Mouse (Mus musculus) heart, postnatal 0 days (tissue): ENCODE data around the gene Slc25a44. TPM values are rescaled to one million over a fixed set of nuclear protein-coding genes. Genes with fewer than 3 reads are reported as not detected.
A peak's percentile ranks its signal among the peaks of the same experiment; 100 is the strongest.

ENCODE experiments used
- ATAC-seq: fragments of 200-750 bp; cut with Nextera tagmentation; 2 replicates; pipeline ENCODE4 v1.8.0; 2017; ENCODE audit warnings: low read depth, moderate number of reproducible peaks, moderate library complexity; ENCODE audit not compliant: insufficient read depth
- DNase-seq: peaks from one replicate; pipeline ENCODE4 v3.0.0-alpha.2; 2016; ENCODE audit warnings: low spot score
- H3K27ac ChIP-seq: fragments of 300-500 bp; sonication (generic); 2 replicates; pipeline ENCODE4 v1.5.1; 2014; ENCODE audit warnings: low read depth, mild to moderate bottlenecking
- H3K27me3 ChIP-seq: fragments of 300-500 bp; sonication (generic); 2 replicates; pipeline ENCODE4 v1.6.1; 2014; ENCODE audit warnings: low read length, mixed read lengths; ENCODE audit not compliant: control insufficient read depth, insufficient read depth
- H3K36me3 ChIP-seq: fragments of 300-500 bp; sonication (generic); replicated peaks from 2 replicates; pipeline ENCODE4 v1.6.1; 2014; ENCODE audit warnings: low read length, mixed read lengths; ENCODE audit not compliant: control insufficient read depth, insufficient read depth
- H3K4me1 ChIP-seq: fragments of 300-500 bp; sonication (generic); 2 replicates; pipeline ENCODE4 v1.6.1; 2014; ENCODE audit warnings: antibody characterized with exemption; ENCODE audit not compliant: control insufficient read depth, insufficient read depth
- H3K4me2 ChIP-seq: fragments of 300-500 bp; sonication (generic); 2 replicates; pipeline ENCODE4 v1.6.1; 2014; ENCODE audit warnings: low read depth, mild to moderate bottlenecking, low read length, moderate library complexity
- H3K4me3 ChIP-seq: fragments of 300-500 bp; sonication (generic); 2 replicates; pipeline ENCODE4 v1.5.1; 2014; ENCODE audit warnings: low read depth, low read length
- H3K9ac ChIP-seq: fragments of 300-500 bp; sonication (generic); replicated peaks from 2 replicates; pipeline ENCODE4 v1.6.1; 2014; ENCODE audit warnings: low read depth, low read length, mixed read lengths
- H3K9me3 ChIP-seq: fragments of 300-500 bp; sonication (generic); replicated peaks from 2 replicates; pipeline ENCODE4 v1.6.1; 2016; ENCODE audit warnings: low read length; ENCODE audit not compliant: control insufficient read depth
- CTCF ChIP-seq: IDR thresholded peaks from 2 replicates; pipeline ENCODE4 v1.5.1; 2016; ENCODE audit warnings: antibody characterized with exemption, control low read depth, low read depth
- EP300 ChIP-seq: IDR thresholded peaks from 2 replicates; pipeline ENCODE4 v1.6.1; 2016; ENCODE audit warnings: antibody characterized with exemption, low read depth
- WGBS: fragments of 180-500 bp; shearing (Covaris S2); extraction: QIAGEN DNeasy Blood & Tissue Kit; methylation state at CpG from one replicate; pipeline ENCODE4 v1.1.7; 2014; 5-methylcytosine and 5-hydroxymethylcytosine counted together
- polyA plus RNA-seq: library from polyadenylated mRNA; unstranded; fragments of >200 nt; fragmentation: Nextera tagmentation; extraction: Ambion mirVana; gene quantifications from 2 replicates; pipeline ENCODE4 v1.2.1, GENCODE M21; 2015
- total RNA-seq: library from RNA; depleted of rRNA; stranded (reverse); fragments of >200 nt; gene quantifications from 2 replicates; pipeline ENCODE4 v1.2.3, GENCODE M21; 2014; ENCODE audit warnings: low replicate concordance

Gene Slc25a44
- total and polyA plus RNA-seq, 2 experiments from 2014 or later = 9.6 to 17.2 TPM

- Histone ChIP-seq H3K27me3 (no peaks in the 10 kb centered on the region), H3K4me2 (peak overlapping the region; percentile 62), H3K27ac (peak overlapping the region; percentile 100), H3K36me3 (peaks cover 20% of the 10 kb centered on the region), H3K9me3 (no peaks in the 10 kb centered on the region), H3K4me1 (peaks cover 12% of the 10 kb centered on the region; the same call in 1 of the 2 replicates), H3K4me3 (peak overlapping the region; percentile 64), H3K9ac (peak overlapping the region; percentile 85; the same call in 1 of the 2 replicates)
- ATAC-seq (peak; percentile 2; the same call in 1 of the 2 replicates), DNase-seq (no peak)
- no peak for TF ChIP-seq CTCF
- TF ChIP-seq EP300 = no peak
- WGBS = 19% methylated on average over 7 of the region's 7 CpGs
Observed at GRCm38 (mm10) chr3:88410645-88411031, 14.3 kb downstream of the Slc25a44 start.

- peak within 1 kb of the TSS; percentile 85 for H3K9ac ChIP-seq
- ATAC-seq = peak; percentile 92
- peak within 1 kb of the TSS; percentile 62 for H3K4me2 ChIP-seq
- H3K4me1 ChIP-seq = peaks cover 12% of the 10 kb centered on the region; the same call in 1 of the 2 replicates
- H3K36me3 ChIP-seq = peaks cover 13% of the 10 kb centered on the region
- WGBS = under 1% methylated on average over 54 of the region's 54 CpGs
- no peaks in the 10 kb centered on the region for H3K27me3 ChIP-seq
- TF ChIP-seq CTCF (no peak), EP300 (no peak; the same call in none of the 2 replicates)
- peak; percentile 92 for DNase-seq
- peak within 1 kb of the TSS; percentile 100 for H3K27ac ChIP-seq
- peak within 1 kb of the TSS; percentile 64 for H3K4me3 ChIP-seq
- H3K9me3 ChIP-seq = no peaks in the 10 kb centered on the region
Observed at GRCm38 (mm10) chr3:88409741-88410644, 14.9 kb downstream of the Slc25a44 start, which contains the start of gene Pmf1. Gene Pmf1 (minus strand): TSS chr3:88410331.

- H3K27me3 ChIP-seq = no peaks in the 10 kb centered on the region
- no peak for ATAC-seq
- WGBS = 37% methylated on average over 5 of the region's 5 CpGs
- peak overlapping the region; percentile 100 for H3K27ac ChIP-seq
- H3K9me3 ChIP-seq = no peaks in the 10 kb centered on the region
- H3K36me3 ChIP-seq = peaks cover 10% of the 10 kb centered on the region
- peak overlapping the region; percentile 64 for H3K4me3 ChIP-seq
- peak overlapping the region; percentile 85; the same call in 1 of the 2 replicates for H3K9ac ChIP-seq
- peak overlapping the region; percentile 62 for H3K4me2 ChIP-seq
- TF ChIP-seq EP300 (no peak), CTCF (no peak)
- no peak for DNase-seq
- peaks cover 12% of the 10 kb centered on the region; the same call in 1 of the 2 replicates for H3K4me1 ChIP-seq
Observed at GRCm38 (mm10) chr3:88408953-88409352, 16.0 kb downstream of the Slc25a44 start.

- Histone ChIP-seq H3K36me3 (peaks cover 10% of the 10 kb centered on the region), H3K9me3 (no peaks in the 10 kb centered on the region), H3K27me3 (no peaks in the 10 kb centered on the region), H3K4me2 (no peak overlapping the region), H3K27ac (no peak overlapping the region), H3K4me3 (no peak overlapping the region), H3K9ac (no peak overlapping the region), H3K4me1 (peaks cover 12% of the 10 kb centered on the region; the same call in 1 of the 2 replicates)
- ATAC-seq (no peak), DNase-seq (no peak)
- TF ChIP-seq CTCF = no peak
- TF ChIP-seq EP300 = no peak
- WGBS = 61% methylated on average over 7 of the region's 7 CpGs
Observed at GRCm38 (mm10) chr3:88407529-88407928, 17.4 kb downstream of the Slc25a44 start.

- Histone ChIP-seq H3K9ac (no peak overlapping the region), H3K4me3 (no peak overlapping the region), H3K4me2 (no peak overlapping the region), H3K27ac (no peak overlapping the region), H3K27me3 (no peaks in the 10 kb centered on the region), H3K36me3 (peaks cover 6% of the 10 kb centered on the region), H3K4me1 (peaks cover 12% of the 10 kb centered on the region; the same call in 1 of the 2 replicates), H3K9me3 (no peaks in the 10 kb centered on the region)
- WGBS = 0% methylated on average over 2 of the region's 2 CpGs
- peak; percentile 87 for DNase-seq
- no peak for ATAC-seq
- peak; percentile 94 for TF ChIP-seq CTCF
- no peak for TF ChIP-seq EP300
Observed at GRCm38 (mm10) chr3:88407090-88407489, 17.8 kb downstream of the Slc25a44 start.
